In genomic region chr12:16532860-16533230, GRCm38 (mm10) we compare ENCODE assay signal across 9 mouse cellular contexts.
A peak's percentile ranks its signal among the peaks of the same experiment; 100 is the strongest.
DNase-seq lines count a peak whose midpoint lies in the region; ATAC-seq and TF ChIP-seq lines count a peak whose summit lies in the region.
"Had no signal": no experiment of that assay in that cellular context is flagged by ENCODE, and none has a peak within 500 bp of the region (broad histone marks: within the 10 kb centered on the region; RNA-seq: fewer than 3 reads in every experiment).

No protein-coding gene starts in this region.

- no peak overlapping the region for H3K4me3 ChIP-seq in heart, embryonic 15.5 days
- no peak overlapping the region for H3K4me3 ChIP-seq in midbrain, embryonic 10.5 days
- H3K4me3 ChIP-seq: erythroblast, embryonic 14.5 days had no signal

- no peak for DNase-seq in heart, adult 18-20 months
- no peak for DNase-seq in Patski (ENCODE audit: low read depth, low spot score)
- no peak for DNase-seq in midbrain, embryonic 10.5 days (ENCODE audit: low spot score)
- DNase-seq in urinary bladder, postnatal 10 days (ENCODE audit: low spot score), result no peak
- DNase-seq in lung, postnatal 36 days, result no peak

- TF ChIP-seq CTCF in Patski (IDR thresholded peaks at IDR 0.05), result no peak

- POLR2A ChIA-PET in Patski (lab: Charles Lee), result no interaction called here

- no peaks in the 10 kb centered on the region for H3K27me3 ChIP-seq in heart, embryonic 15.5 days
- no peaks in the 10 kb centered on the region for H3K27me3 ChIP-seq in Patski
- H3K27me3 ChIP-seq in midbrain, embryonic 10.5 days (ENCODE audit: low read depth, poor library complexity, severe bottlenecking), result no peaks in the 10 kb centered on the region

- WGBS in heart, embryonic 15.5 days, result 11% methylated on average over 7 of the region's 7 CpGs
- WGBS in midbrain, embryonic 10.5 days, result 55% methylated on average over 7 of the region's 7 CpGs

- ATAC-seq in heart, embryonic 15.5 days (replicated peaks; ENCODE audit: insufficient number of reproducible peaks, insufficient read depth, low FRiP score, low read depth), result peak; percentile 45; the same call in 1 of the 2 replicates
- peak; percentile 70 for ATAC-seq in Patski
- peak; percentile 11 for ATAC-seq in granulocyte monocyte progenitor cell, adult 5-6 weeks (replicated peaks; ENCODE audit: poor library complexity, severe bottlenecking)
- ATAC-seq in erythroid progenitor cell, adult 5-6 weeks (replicated peaks; ENCODE audit: low FRiP score, poor library complexity, severe bottlenecking), result no peak

- H3K4me2 ChIP-seq in heart, embryonic 15.5 days, result peak overlapping the region; percentile 31

- no peaks in the 10 kb centered on the region for H3K9me3 ChIP-seq in heart, embryonic 15.5 days (replicated peaks)
- no peaks in the 10 kb centered on the region for H3K9me3 ChIP-seq in midbrain, embryonic 10.5 days (replicated peaks)

- peaks cover 15% of the 10 kb centered on the region for H3K4me1 ChIP-seq in heart, embryonic 15.5 days (replicated peaks)
- peaks cover 16% of the 10 kb centered on the region for H3K4me1 ChIP-seq in midbrain, embryonic 10.5 days

- H3K36me3 ChIP-seq in heart, embryonic 15.5 days, result no peaks in the 10 kb centered on the region
- peaks cover 10% of the 10 kb centered on the region for H3K36me3 ChIP-seq in midbrain, embryonic 10.5 days

- CTCF ChIA-PET in Patski (lab: Charles Lee), result interaction anchor here (1.0 to 1.8 kb wide), 3 partner anchors 10 to 997 kb away, joined by 3 to 10 read pairs (median 5); no protein-coding TSS in a partner anchor

- in situ Hi-C loops in Patski (cut with MboI; ENCODE audit: low pct_unique_long_range_greater_than_20kb), result loop anchor here (5.0 kb wide), 1 partner anchor 716 kb away; the partner anchor contains the start of gene Trib2

- peak overlapping the region; percentile 73 for H3K27ac ChIP-seq in heart, embryonic 15.5 days
- peak overlapping the region; percentile 80 for H3K27ac ChIP-seq in midbrain, embryonic 10.5 days (replicated peaks)

- no peak overlapping the region for H3K9ac ChIP-seq in heart, embryonic 15.5 days
